Mouse (Mus musculus): ENCODE results near the gene Cacna1c.

DNA sequence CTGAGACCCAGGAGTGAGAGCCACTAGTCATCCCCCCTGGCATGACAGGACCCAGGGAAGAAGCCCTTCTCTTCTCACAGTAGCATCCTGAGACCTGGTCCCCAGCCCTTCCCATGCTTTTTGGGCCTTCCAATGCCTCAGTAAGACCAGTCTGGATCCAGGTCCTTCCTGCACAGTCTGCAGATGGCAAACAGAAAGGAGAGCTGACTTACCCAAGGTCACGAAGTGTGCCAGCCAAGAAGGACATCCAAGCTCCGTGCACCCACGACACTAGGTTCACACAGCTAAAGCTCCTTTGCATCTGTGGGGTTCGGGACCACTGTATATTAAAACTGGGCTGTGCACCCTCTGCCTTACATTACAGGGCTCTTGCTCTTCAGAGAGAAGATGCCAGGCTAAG lies 252.1 kb downstream of the Cacna1c start:
- TF ChIP-seq POLR2A (IDR thresholded peaks at IDR 0.05; ENCODE audit: borderline replicate concordance, low read depth, low read length) (no peak), CTCF (IDR thresholded peaks at IDR 0.05; ENCODE audit: low read depth, low read length) (no peak)
